Mouse (Mus musculus) midbrain, postnatal 0 days (tissue): ENCODE data around the gene Cds1. TPM values are rescaled to one million over a fixed set of nuclear protein-coding genes. Genes with fewer than 3 reads are reported as not detected.

Experiments used
- ATAC-seq: fragments of 200-750 bp; cut with Nextera tagmentation; 2 replicates; pipeline ENCODE4 v1.8.0; 2017; ENCODE audit warnings: moderate number of reproducible peaks, mild to moderate bottlenecking, moderate TSS enrichment, moderate library complexity; ENCODE audit not compliant: low FRiP score
- DNase-seq: peaks from one replicate; pipeline ENCODE4 v3.0.0-alpha.2; 2015; ENCODE audit warnings: low spot score
- H3K27ac ChIP-seq: fragments of 300-500 bp; sonication (generic); 2 replicates; pipeline ENCODE4 v1.5.1; 2014; ENCODE audit warnings: low read depth, mild to moderate bottlenecking, low read length, mixed read lengths
- H3K27me3 ChIP-seq: fragments of 300-500 bp; sonication (generic); 2 replicates; pipeline ENCODE4 v1.6.1; 2014; ENCODE audit warnings: low read length, control low read depth, mixed read lengths; ENCODE audit not compliant: insufficient read depth
- H3K36me3 ChIP-seq: fragments of 300-500 bp; sonication (generic); 2 replicates; pipeline ENCODE4 v1.6.1; 2014; ENCODE audit warnings: low read length, control low read depth, mixed read lengths; ENCODE audit not compliant: insufficient read depth
- H3K4me1 ChIP-seq: fragments of 300-500 bp; sonication (generic); 2 replicates; pipeline ENCODE4 v1.6.1; 2014; ENCODE audit warnings: mild to moderate bottlenecking, control low read depth, antibody characterized with exemption, low read length, mixed read lengths; ENCODE audit not compliant: insufficient read depth
- H3K4me2 ChIP-seq: fragments of 300-500 bp; sonication (generic); 2 replicates; pipeline ENCODE4 v1.6.1; 2014; ENCODE audit warnings: low read depth, mild to moderate bottlenecking, low read length, mixed read lengths; ENCODE audit not compliant: poor library complexity, severe bottlenecking
- H3K4me3 ChIP-seq: fragments of 300-500 bp; sonication (generic); 2 replicates; pipeline ENCODE4 v1.5.1; 2014; ENCODE audit warnings: low read depth, mild to moderate bottlenecking, low read length, moderate library complexity
- H3K9ac ChIP-seq: fragments of 300-500 bp; sonication (generic); replicated peaks from 2 replicates; pipeline ENCODE4 v1.6.1; 2014; ENCODE audit warnings: mild to moderate bottlenecking, low read length, moderate library complexity, mixed read lengths; ENCODE audit not compliant: poor library complexity, severe bottlenecking
- H3K9me3 ChIP-seq: fragments of 300-500 bp; sonication (generic); 2 replicates; pipeline ENCODE4 v1.6.1; 2016; ENCODE audit warnings: low read length, control low read depth
- CTCF ChIP-seq: IDR thresholded peaks from 2 replicates; pipeline ENCODE4 v1.5.1; 2016; ENCODE audit warnings: antibody characterized with exemption, mild to moderate bottlenecking
- WGBS: fragments of 180-500 bp; shearing (Covaris S2); extraction: QIAGEN DNeasy Blood & Tissue Kit; methylation state at CpG from one replicate; pipeline ENCODE4 v1.1.7; 2014; 5-methylcytosine and 5-hydroxymethylcytosine counted together
- polyA plus RNA-seq: library from polyadenylated mRNA; unstranded; fragments of >200 nt; fragmentation: Nextera tagmentation; extraction: Ambion mirVana; gene quantifications from 2 replicates; pipeline ENCODE4 v1.2.1, GENCODE M21; 2015
- total RNA-seq: library from RNA; depleted of rRNA; stranded (reverse); fragments of >200 nt; gene quantifications from 2 replicates; pipeline ENCODE4 v1.2.3, GENCODE M21; 2014; rRNA removed

Gene Cds1
- total RNA-seq (16.2 and 16.9 TPM in 2 replicates), polyA plus RNA-seq (8.7 and 9.2 TPM in 2 replicates)

DNA sequence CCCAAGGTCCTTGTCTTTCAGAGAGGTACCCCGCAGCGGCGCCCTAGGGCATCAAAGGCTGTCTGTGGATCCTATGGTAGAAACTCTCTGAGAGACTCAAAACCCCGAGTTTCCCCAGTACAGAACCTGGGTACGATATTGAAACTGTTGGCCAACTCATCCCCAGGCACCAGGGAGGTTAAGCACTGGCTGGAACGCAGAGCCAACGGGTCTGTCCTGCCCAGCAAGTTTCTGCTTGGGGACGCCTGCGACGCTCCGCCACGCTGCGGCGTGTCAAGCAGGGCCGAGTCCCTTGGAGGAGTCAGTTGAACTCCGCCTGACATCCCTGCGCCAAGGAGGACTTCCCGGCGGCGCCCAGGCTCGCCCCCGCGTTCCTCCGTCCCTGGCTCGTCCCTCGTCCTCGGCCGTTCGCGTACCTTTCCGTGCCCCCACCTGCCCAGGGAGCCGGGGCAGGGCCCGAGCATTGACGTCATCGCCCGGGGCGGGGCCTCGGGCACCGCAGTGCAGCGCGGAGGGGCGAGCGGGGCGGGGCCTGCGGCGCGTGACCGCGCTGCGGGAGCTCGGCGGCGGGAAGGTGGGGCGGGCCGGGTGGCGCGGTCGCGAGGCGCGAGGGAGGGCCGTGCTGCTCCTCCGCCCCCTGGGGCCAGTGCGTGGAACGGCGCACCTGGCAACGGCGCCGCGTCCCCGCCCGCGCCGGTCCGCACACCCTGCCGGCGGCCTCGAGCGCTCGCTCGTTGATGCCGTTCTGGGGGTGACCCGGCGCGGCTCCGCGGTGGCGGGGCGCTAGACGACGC is at the start of gene Cds1:
Cds1 (plus strand) TSS at position 577 of the 794 bp plus-strand sequence.
- WGBS = under 1% methylated on average over 64 of the region's 91 CpGs

DNA sequence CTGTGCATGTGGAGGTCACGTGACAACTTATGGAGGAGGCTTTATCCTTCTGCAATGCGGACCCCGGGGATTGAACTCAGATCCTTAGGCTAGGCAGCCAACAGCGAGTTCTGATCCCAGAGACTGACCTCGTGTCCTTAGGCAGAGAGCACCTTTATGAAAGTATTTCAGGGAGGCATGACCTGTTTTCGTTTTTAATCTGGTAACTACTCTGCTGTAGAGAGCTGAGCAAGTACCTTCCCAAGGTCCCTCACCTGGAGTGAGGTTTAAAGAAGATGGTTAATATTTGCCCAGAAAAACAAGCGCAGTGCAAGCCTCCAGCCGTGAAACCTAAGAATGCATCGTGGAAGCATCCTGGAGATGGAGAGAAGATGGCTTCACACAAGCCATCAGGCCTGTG is 40.7 kb upstream of the Cds1 start:
- DNase-seq (no peak), ATAC-seq (no peak)
- no peak overlapping the region for H3K9ac ChIP-seq
- H3K4me1 ChIP-seq = no peaks in the 10 kb centered on the region
- H3K9me3 ChIP-seq = no peaks in the 10 kb centered on the region
- no peaks in the 10 kb centered on the region for H3K27me3 ChIP-seq
- WGBS = 85% methylated on average over 9 of the region's 9 CpGs
- H3K4me2 ChIP-seq = no peak overlapping the region
- H3K36me3 ChIP-seq = no peaks in the 10 kb centered on the region
- no peak for TF ChIP-seq CTCF
- H3K27ac ChIP-seq = no peak overlapping the region
- no peak overlapping the region for H3K4me3 ChIP-seq

More for the DNA sequence above, at the start of gene Cds1:
- Histone ChIP-seq H3K9me3 (no peaks in the 10 kb centered on the region), H3K27me3 (peaks cover 33% of the 10 kb centered on the region), H3K4me3 (peak within 1 kb of the TSS; percentile 74), H3K9ac (peak within 1 kb of the TSS; percentile 65), H3K4me2 (peak within 1 kb of the TSS; percentile 95), H3K4me1 (0 out of 2 replicates have a peak, but pooled peaks cover 2% of the 10 kb centered on the region), H3K36me3 (no peaks in the 10 kb centered on the region), H3K27ac (no peak within 1 kb of the TSS)
- DNase-seq = peak; percentile 76
- peak; percentile 89 for ATAC-seq
- no peak for TF ChIP-seq CTCF

DNA sequence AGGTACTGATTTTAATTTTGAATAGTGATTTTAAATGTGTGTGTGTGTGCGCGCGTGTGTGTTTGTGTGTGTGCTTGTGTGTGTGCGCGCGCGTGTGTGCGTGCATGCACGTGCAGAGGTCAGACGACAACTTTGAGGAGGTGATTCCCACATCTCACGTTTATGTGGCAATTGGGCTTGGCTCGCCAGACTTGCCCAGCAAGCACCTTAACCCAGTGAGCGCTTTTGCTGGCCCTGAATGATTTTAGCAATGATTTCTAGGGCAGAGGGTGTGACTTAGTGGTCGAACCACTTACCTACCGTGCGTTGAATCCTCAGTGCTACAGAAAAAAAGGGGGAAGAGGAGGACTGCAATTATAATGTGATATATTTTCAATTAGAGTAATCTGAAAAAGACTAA is 40.2 kb upstream of the Cds1 start:
- H3K27ac ChIP-seq = no peak overlapping the region
- H3K27me3 ChIP-seq = no peaks in the 10 kb centered on the region
- no peak overlapping the region for H3K4me2 ChIP-seq
- no peaks in the 10 kb centered on the region for H3K36me3 ChIP-seq
- H3K9ac ChIP-seq = no peak overlapping the region
- ATAC-seq (no peak), DNase-seq (no peak)
- H3K9me3 ChIP-seq = no peaks in the 10 kb centered on the region
- H3K4me1 ChIP-seq = no peaks in the 10 kb centered on the region
- H3K4me3 ChIP-seq = no peak overlapping the region
- no peak for TF ChIP-seq CTCF
- WGBS = 95% methylated on average over 16 of the region's 16 CpGs

DNA sequence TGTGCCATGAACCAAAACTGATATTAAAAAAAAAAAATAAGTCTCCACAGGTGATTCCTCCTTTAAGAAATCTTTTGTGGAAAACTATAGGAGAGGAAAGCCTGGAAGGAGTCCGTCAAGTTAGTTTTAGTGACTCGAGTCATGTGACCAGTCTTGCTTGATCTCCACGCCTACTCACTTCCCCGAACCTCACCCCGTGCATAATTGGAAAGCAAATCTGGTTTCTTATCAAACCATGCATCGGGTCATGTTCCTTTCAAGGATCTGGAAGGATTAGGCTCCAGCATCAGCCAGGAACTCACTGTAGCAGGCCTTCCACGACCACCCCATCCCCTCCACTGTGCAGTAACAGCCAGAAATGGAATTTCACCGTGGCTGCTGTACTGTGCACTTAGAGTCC is 39.2 kb upstream of the Cds1 start:
- H3K27me3 ChIP-seq = no peaks in the 10 kb centered on the region
- WGBS = 84% methylated on average over 8 of the region's 8 CpGs

DNA sequence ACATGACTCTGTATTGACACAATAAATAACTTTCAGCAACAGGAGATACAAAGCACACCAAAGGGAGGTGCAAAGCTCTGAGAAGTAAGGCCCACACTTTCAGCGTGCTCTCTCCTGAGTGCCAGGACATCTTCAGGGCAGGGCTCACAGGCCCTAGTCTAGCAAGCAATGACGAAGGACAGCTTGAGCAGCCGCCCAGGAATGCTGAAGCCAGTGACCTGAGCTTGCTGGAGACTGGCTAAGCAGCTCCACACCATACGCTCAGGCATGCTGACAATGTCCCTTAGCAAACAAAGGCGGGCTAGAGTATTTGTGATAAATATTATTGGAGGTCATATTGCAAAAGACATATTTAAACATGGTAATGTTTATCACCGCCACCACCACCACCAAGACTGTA is 38.6 kb upstream of the Cds1 start:
- DNase-seq = no peak
- Histone ChIP-seq H3K4me1 (no peaks in the 10 kb centered on the region), H3K9me3 (no peaks in the 10 kb centered on the region), H3K4me3 (no peak overlapping the region), H3K27me3 (no peaks in the 10 kb centered on the region), H3K27ac (no peak overlapping the region), H3K36me3 (no peaks in the 10 kb centered on the region), H3K4me2 (no peak overlapping the region), H3K9ac (no peak overlapping the region)
- TF ChIP-seq CTCF = no peak
- WGBS = 85% methylated on average over 6 of the region's 6 CpGs
- no peak for ATAC-seq

More for the DNA sequence above, 39.2 kb upstream of the Cds1 start:
- Histone ChIP-seq H3K27ac (no peak overlapping the region), H3K4me2 (no peak overlapping the region), H3K9ac (no peak overlapping the region), H3K4me3 (no peak overlapping the region), H3K4me1 (no peaks in the 10 kb centered on the region), H3K36me3 (no peaks in the 10 kb centered on the region), H3K9me3 (no peaks in the 10 kb centered on the region)
- DNase-seq (no peak), ATAC-seq (no peak)
- no peak for TF ChIP-seq CTCF

DNA sequence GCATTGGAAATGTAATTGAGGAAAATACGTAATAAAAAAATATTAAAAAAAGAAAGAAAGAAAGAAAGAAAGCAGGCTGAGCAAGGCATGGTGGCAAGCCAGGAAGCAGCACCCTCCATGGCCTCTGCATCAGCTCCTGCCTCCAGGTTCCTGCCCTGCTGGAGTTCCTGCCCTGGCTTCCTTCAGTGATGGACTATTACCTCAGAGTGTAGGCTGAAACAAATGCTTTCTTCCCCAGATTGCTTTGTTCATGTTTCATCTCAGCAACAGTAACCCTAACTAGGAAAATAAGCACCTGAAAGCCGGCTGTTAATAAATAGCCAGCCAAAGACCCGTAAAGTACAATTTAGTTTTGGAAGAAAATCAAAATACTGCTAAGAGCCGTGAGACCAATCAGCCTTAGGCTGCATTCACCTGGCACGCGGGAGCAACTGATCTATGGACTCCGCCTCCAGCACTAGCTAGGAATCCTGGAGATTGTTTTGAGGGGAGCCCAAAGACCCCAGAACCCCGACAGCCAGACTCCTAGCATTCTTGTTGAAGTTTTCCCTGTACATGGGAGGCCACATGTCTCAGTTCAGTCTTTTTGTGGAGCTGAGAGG is 36.5 kb upstream of the Cds1 start:
- DNase-seq (no peak), ATAC-seq (no peak)
- Histone ChIP-seq H3K4me2 (no peak overlapping the region), H3K27me3 (no peaks in the 10 kb centered on the region), H3K4me3 (no peak overlapping the region), H3K9ac (no peak overlapping the region), H3K4me1 (no peaks in the 10 kb centered on the region), H3K27ac (no peak overlapping the region), H3K36me3 (no peaks in the 10 kb centered on the region), H3K9me3 (no peaks in the 10 kb centered on the region)
- 69% methylated on average over 8 of the region's 8 CpGs for WGBS
- no peak for TF ChIP-seq CTCF
